Mouse (Mus musculus): Measurements from ENCODE around the gene Akap1.

DNA sequence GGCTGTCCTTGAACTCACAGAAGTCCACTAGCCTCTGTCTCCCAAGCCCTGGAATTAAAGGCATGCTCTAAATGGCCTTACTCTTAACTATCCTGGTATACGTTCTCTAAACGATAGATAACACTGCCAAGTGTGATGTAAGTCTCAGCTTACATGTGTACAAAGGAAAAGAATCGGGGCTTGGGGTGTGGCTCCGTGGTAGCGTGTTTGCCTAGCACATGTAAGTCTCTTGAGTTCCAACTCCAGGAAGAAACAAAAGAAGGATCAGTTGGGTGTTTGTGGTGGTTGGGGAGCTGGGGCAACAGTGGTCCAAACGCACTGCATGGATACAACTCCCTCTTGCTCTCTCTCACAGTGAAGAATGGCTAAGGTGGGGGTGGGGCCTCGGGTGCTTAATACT is 77.6 kb downstream of the Akap1 start:
- TF ChIP-seq POLR2A (IDR thresholded peaks at IDR 0.05; ENCODE audit: borderline replicate concordance, control insufficient read depth, low read depth, low read length) (no peak), CTCF (IDR thresholded peaks at IDR 0.05; ENCODE audit: control insufficient read depth, insufficient read depth, low read length) (no peak)
